Mouse (Mus musculus) adrenal gland, adult (tissue): ENCODE results near the gene Slc7a10.

Experiments used
- DNase-seq, 2 experiments: peaks; one replicate each; pipeline ENCODE4 v3.0.0; 2022 to 2023; ENCODE audit warnings: low spot score in 1 of 2; ENCODE audit not compliant: inconsistent age in 2 of 2

The Slc7a10 gene

GRCm38 (mm10) chr7:35185889-35186569 lies at the start of gene Slc7a10:
Gene Slc7a10, plus strand, starts transcription at chr7:35186385.
- DNase-seq, result no peak

- DNase-seq, result no peak
Measured at GRCm38 (mm10) chr7:35137524-35137923, 48.7 kb upstream of the Slc7a10 start.

GRCm38 (mm10) chr7:35138481-35138880 lies 47.7 kb upstream of the Slc7a10 start:
- DNase-seq, result no peak

GRCm38 (mm10) chr7:35139880-35140279 lies 46.3 kb upstream of the Slc7a10 start:
- DNase-seq, result no peak

- no peak for DNase-seq
Measured at GRCm38 (mm10) chr7:35141519-35141918, 44.7 kb upstream of the Slc7a10 start.

- no peak for DNase-seq
Measured at GRCm38 (mm10) chr7:35142522-35142921, 43.7 kb upstream of the Slc7a10 start.

- DNase-seq, result peak in 1 of 2 experiments; percentile 64
Measured at GRCm38 (mm10) chr7:35143864-35144618, 42.1 kb upstream of the Slc7a10 start.

GRCm38 (mm10) chr7:35145068-35145467 lies 41.1 kb upstream of the Slc7a10 start:
- no peak for DNase-seq

GRCm38 (mm10) chr7:35146269-35146668 lies 39.9 kb upstream of the Slc7a10 start:
- no peak for DNase-seq

GRCm38 (mm10) chr7:35149616-35150433 lies 36.4 kb upstream of the Slc7a10 start:
- DNase-seq, result no peak

- DNase-seq, result no peak
Measured at GRCm38 (mm10) chr7:35150860-35151259, 35.3 kb upstream of the Slc7a10 start.

GRCm38 (mm10) chr7:35154449-35154848 lies 31.7 kb upstream of the Slc7a10 start:
- DNase-seq, result peak in 1 of 2 experiments; percentile 56

GRCm38 (mm10) chr7:35156561-35157477 lies 29.4 kb upstream of the Slc7a10 start:
- no peak for DNase-seq

- no peak for DNase-seq
Measured at GRCm38 (mm10) chr7:35157512-35157911, 28.7 kb upstream of the Slc7a10 start.

GRCm38 (mm10) chr7:35162443-35162842 lies 23.7 kb upstream of the Slc7a10 start:
- no peak for DNase-seq

- DNase-seq, result peak; percentile 23 to 55
Measured at GRCm38 (mm10) chr7:35163600-35163999, 22.6 kb upstream of the Slc7a10 start.

GRCm38 (mm10) chr7:35164131-35164530 lies 22.1 kb upstream of the Slc7a10 start:
- no peak for DNase-seq

GRCm38 (mm10) chr7:35166988-35167387 lies 19.2 kb upstream of the Slc7a10 start:
- no peak for DNase-seq

GRCm38 (mm10) chr7:35167925-35168324 lies 18.3 kb upstream of the Slc7a10 start:
- no peak for DNase-seq

GRCm38 (mm10) chr7:35169341-35169740 lies 16.8 kb upstream of the Slc7a10 start:
- peak; percentile 82 to 97 for DNase-seq
